Mouse (Mus musculus) ES-E14 (cell line): Measurements from ENCODE around the gene Dcun1d5. TPM values are rescaled to one million over a fixed set of nuclear protein-coding genes. Genes with fewer than 3 reads are reported as not detected.

Experiments used
- DNase-seq: peaks from one replicate; pipeline ENCODE4 v3.0.0-alpha.2; 2013; ENCODE audit warnings: low read depth, low spot score
- H3K27ac ChIP-seq: 2 replicates; pipeline ENCODE4 v1.5.1; 2012; ENCODE audit warnings: low read depth, mild to moderate bottlenecking, low read length, moderate library complexity, mixed read lengths; ENCODE audit not compliant: poor library complexity, insufficient read depth, severe bottlenecking
- H3K36me3 ChIP-seq: 2 replicates; pipeline ENCODE4 v1.6.1; 2012; ENCODE audit warnings: mild to moderate bottlenecking, low read length, moderate library complexity, mixed read lengths; ENCODE audit not compliant: control insufficient read depth, poor library complexity, insufficient read depth, severe bottlenecking
- H3K4me1 ChIP-seq, 2 experiments: fragments of 150-350 bp in 1 of 2; sonication (generic) in 1 of 2; 2 replicates each; pipeline ENCODE4 v1.6.1; 2012; ENCODE audit warnings: low read length in 2 of 2, mild to moderate bottlenecking in 1 of 2, mixed read lengths in 1 of 2; ENCODE audit not compliant: control insufficient read depth in 2 of 2, insufficient read depth in 2 of 2, poor library complexity in 1 of 2
- H3K4me3 ChIP-seq, 2 experiments: fragments of 150-350 bp in 1 of 2; sonication (generic) in 1 of 2; 2 replicates each; pipeline ENCODE4 v1.5.1; 2012; ENCODE audit warnings: low read length in 2 of 2, low read depth in 1 of 2, mild to moderate bottlenecking in 1 of 2, mixed read lengths in 1 of 2; ENCODE audit not compliant: insufficient read depth in 1 of 2, poor library complexity in 1 of 2, severe bottlenecking in 1 of 2
- H3K9ac ChIP-seq: 2 replicates; pipeline ENCODE4 v1.6.1; 2012; ENCODE audit warnings: low read depth, mild to moderate bottlenecking, low read length, mixed read lengths; ENCODE audit not compliant: poor library complexity, insufficient read depth, severe bottlenecking
- H3K9me3 ChIP-seq: fragments of 150-350 bp; sonication (generic); 2 replicates; pipeline ENCODE4 v1.6.1; 2012; ENCODE audit warnings: low read depth, mild to moderate bottlenecking, low read length; ENCODE audit not compliant: control insufficient read depth, insufficient read depth
- CHD2 ChIP-seq: IDR thresholded peaks from 2 replicates; pipeline ENCODE4 v1.6.1; 2014; ENCODE audit warnings: mild to moderate bottlenecking, low read depth, low read length, inconsistent platforms
- HCFC1 ChIP-seq: IDR thresholded peaks from 2 replicates; pipeline ENCODE4 v1.6.1; 2012; ENCODE audit warnings: low read length, inconsistent platforms, borderline replicate concordance; ENCODE audit not compliant: insufficient read depth
- MAFK ChIP-seq: IDR thresholded peaks from 2 replicates; pipeline ENCODE4 v1.6.1; 2014; ENCODE audit warnings: mild to moderate bottlenecking, low read depth, low read length, inconsistent platforms; ENCODE audit not compliant: insufficient read depth
- ZC3H11A ChIP-seq: IDR thresholded peaks from 2 replicates; pipeline ENCODE4 v1.6.1; 2012; ENCODE audit warnings: low read depth, mild to moderate bottlenecking, inconsistent platforms, low read length, borderline replicate concordance
- ZNF384 ChIP-seq: IDR thresholded peaks from 2 replicates; pipeline ENCODE4 v1.6.1; 2012; ENCODE audit warnings: low read depth, low read length, inconsistent platforms
- in situ Hi-C, 2 experiments: fragments of 600-800 bp; cut with MboI; formaldehyde crosslinking; loops; one replicate each; pipeline ENCODE4 v1.15.1; 2025; ENCODE audit warnings: low sequenced_read_pairs in 2 of 2, inconsistent platforms in 1 of 2; ENCODE audit not compliant: unreplicated experiment in 2 of 2
- total RNA-seq: library from RNA; depleted of rRNA; stranded (reverse); fragments of 300-350 nt; gene quantifications from 2 replicates; pipeline ENCODE4 v1.2.3, GENCODE M21; 2012; rRNA removed

Dcun1d5 gene
- total RNA-seq, 1 experiment, result 57.1 TPM

DNA sequence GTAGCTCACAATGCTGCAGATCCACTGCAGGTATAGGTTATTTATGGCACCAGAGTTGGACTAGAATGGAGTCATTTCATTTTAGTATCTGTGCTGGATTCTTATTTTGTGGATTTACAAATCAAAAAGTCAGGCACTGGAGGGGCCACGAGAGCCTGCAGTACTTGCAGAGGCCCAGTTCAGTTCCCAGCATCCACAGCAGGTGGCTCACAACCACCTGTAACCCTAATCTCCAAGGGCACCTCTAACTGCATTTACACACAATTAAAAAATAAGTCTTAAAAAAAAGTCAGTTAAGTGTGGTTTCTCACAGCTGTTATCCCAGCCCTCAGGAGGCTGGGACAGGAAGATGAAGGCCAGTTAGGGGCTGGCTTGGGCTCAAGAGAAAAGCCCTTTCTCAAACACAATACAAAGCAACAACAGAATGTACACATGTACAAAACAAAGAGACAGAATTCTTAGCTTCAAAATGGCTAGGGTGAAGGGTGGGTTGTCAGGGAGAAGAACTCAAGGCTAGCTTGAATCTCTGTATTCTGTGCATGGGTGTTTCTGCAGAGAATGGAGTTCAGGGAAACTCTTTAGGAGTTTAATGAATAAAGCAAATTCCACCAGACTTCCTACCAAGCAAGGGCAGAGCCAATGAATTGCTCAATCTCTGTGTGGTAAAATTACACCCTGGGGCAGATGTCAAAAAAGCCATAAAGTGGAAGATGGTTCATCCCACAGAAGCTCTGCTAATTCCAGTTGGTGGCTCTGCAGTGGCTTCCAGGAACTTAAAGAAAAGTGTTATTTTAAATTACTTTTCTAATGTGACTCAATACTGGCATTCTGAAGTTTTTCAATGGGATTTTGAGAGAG is 68.7 kb downstream of the Dcun1d5 start:
- Histone ChIP-seq H3K9me3 (no peaks in the 10 kb centered on the region), H3K27ac (no peak overlapping the region), H3K9ac (no peak overlapping the region), H3K4me1 (no peaks in the 10 kb centered on the region), H3K4me3 (no peak overlapping the region), H3K36me3 (no peaks in the 10 kb centered on the region)
- TF ChIP-seq MAFK (no peak), CHD2 (no peak), ZNF384 (no peak), HCFC1 (no peak), ZC3H11A (no peak)
- no peak for DNase-seq
- in situ Hi-C loops, result no loop called here

Other genes with a start within 250 kb of the Dcun1d5 start
- gene Dync2h1, start 74 bp upstream of the Dcun1d5 start, total RNA-seq, result 6.4 and 7.0 TPM in 2 replicates
- not detected in 2 replicates for gene Mmp13, start 88.0 kb downstream of the Dcun1d5 start, total RNA-seq
- gene Mmp12, start 159.9 kb downstream of the Dcun1d5 start, total RNA-seq, result 0.13 TPM in 1 of 2 replicates, not detected in the other
- gene Mmp1b, start 203.5 kb downstream of the Dcun1d5 start, total RNA-seq, result not detected in 2 replicates